Mouse (Mus musculus): ENCODE data around the gene Cpa5. TPM values are rescaled to one million over a fixed set of nuclear protein-coding genes. Genes with fewer than 3 reads are reported as not detected.

Gene Cpa5
- total and polyA plus RNA-seq, 3 experiments: not detected

GRCm38 (mm10) chr6:30618735-30619134 lies 7.9 kb downstream of the Cpa5 start:
- TF ChIP-seq GATA1 (IDR thresholded peaks at IDR 0.05; ENCODE audit: borderline replicate concordance, low read length): no peak
- no peak for TF ChIP-seq POLR2AphosphoS5 (IDR thresholded peaks at IDR 0.05; ENCODE audit: insufficient replicate concordance, low read depth, low read length)
- no peak for TF ChIP-seq TAL1 (conservative IDR thresholded peaks at IDR 0.05; ENCODE audit: low read depth, low read length)
- no peak for TF ChIP-seq CTCF (IDR thresholded peaks at IDR 0.05; ENCODE audit: low read depth, low read length)
- TF ChIP-seq GATA2 (IDR thresholded peaks at IDR 0.05; ENCODE audit: borderline replicate concordance, low read depth, low read length): no peak
- DNase-seq (ENCODE audit: low spot score) (no peak), ATAC-seq (ENCODE audit: extremely low read depth, insufficient number of reproducible peaks, low FRiP score, poor library complexity, severe bottlenecking) (no peak)
- no peaks in the 10 kb centered on the region for H3K36me3 ChIP-seq (replicated peaks)
- H3K4me3 ChIP-seq (ENCODE audit: low read depth, low read length): no peak overlapping the region
- H3K27me3 ChIP-seq (ENCODE audit: insufficient read depth, low read length): peaks cover 36% of the 10 kb centered on the region
- peaks cover 2% of the 10 kb centered on the region; the same call in 1 of the 2 replicates for H3K4me1 ChIP-seq (ENCODE audit: insufficient read depth, low read depth, low read length)
- no peaks in the 10 kb centered on the region for H3K9me3 ChIP-seq (replicated peaks)

DNA sequence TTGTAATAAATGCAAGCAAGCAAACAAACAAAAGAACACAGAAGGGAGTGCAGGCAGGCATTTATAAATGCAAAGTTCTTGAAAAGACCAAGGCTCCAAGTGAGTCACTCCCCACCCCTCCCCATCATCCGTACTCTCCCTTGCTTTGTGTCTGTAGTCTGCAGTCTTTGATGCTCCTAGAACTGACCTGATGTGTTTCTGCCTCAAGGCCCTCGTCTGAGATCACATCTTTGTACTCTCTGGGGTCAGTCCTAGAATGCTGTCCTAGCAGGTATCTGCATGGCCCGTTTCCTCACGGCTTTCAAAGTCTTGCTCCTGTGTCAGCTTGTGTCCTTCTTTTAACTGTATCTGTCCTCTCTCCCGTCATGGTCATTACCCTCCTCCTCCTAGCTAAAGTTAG lies 8.8 kb downstream of the Cpa5 start:
- DNase-seq (ENCODE audit: low spot score) (no peak), ATAC-seq (ENCODE audit: extremely low read depth, insufficient number of reproducible peaks, low FRiP score, poor library complexity, severe bottlenecking) (no peak)
- TF ChIP-seq POLR2AphosphoS5 (IDR thresholded peaks at IDR 0.05; ENCODE audit: insufficient replicate concordance, low read depth, low read length): no peak
- TF ChIP-seq GATA1 (IDR thresholded peaks at IDR 0.05; ENCODE audit: borderline replicate concordance, low read length): no peak
- no peak for TF ChIP-seq CTCF (IDR thresholded peaks at IDR 0.05; ENCODE audit: low read depth, low read length)
- no peak for TF ChIP-seq TAL1 (conservative IDR thresholded peaks at IDR 0.05; ENCODE audit: low read depth, low read length)
- TF ChIP-seq GATA2 (IDR thresholded peaks at IDR 0.05; ENCODE audit: borderline replicate concordance, low read depth, low read length): no peak
- H3K27me3 ChIP-seq (ENCODE audit: insufficient read depth, low read length): peaks cover 35% of the 10 kb centered on the region
- H3K4me3 ChIP-seq (ENCODE audit: low read depth, low read length): no peak overlapping the region
- no peaks in the 10 kb centered on the region for H3K9me3 ChIP-seq (replicated peaks)
- H3K4me1 ChIP-seq (ENCODE audit: insufficient read depth, low read depth, low read length): peaks cover 2% of the 10 kb centered on the region; the same call in 1 of the 2 replicates
- H3K36me3 ChIP-seq (replicated peaks): no peaks in the 10 kb centered on the region

DNA sequence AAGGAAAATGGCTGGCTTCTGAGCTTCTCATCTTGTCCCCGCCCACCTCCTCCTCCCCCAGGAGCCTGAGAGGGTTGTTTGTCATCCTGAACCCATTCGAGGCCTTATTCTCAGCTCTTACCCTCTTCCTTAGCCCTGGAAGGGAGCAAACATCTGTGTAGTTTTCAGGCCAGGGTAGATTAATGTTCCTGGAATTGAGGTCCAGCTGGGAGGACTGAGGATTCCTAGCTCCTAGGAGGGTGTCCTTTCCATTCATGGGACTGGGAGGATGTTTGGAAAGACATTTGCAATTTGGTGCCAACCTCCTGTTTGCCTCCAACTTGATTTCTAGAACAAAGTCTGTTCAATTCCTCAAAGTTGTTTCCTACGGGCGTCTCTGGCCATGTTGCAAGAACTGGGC lies 9.8 kb downstream of the Cpa5 start:
- DNase-seq (ENCODE audit: low spot score): no peak
- ATAC-seq (ENCODE audit: extremely low read depth, insufficient number of reproducible peaks, low FRiP score, poor library complexity, severe bottlenecking): no peak
- Histone ChIP-seq H3K9me3 (replicated peaks) (no peaks in the 10 kb centered on the region), H3K4me3 (ENCODE audit: low read depth, low read length) (no peak overlapping the region), H3K36me3 (replicated peaks) (no peaks in the 10 kb centered on the region), H3K27me3 (ENCODE audit: insufficient read depth, low read length) (peaks cover 36% of the 10 kb centered on the region), H3K4me1 (ENCODE audit: insufficient read depth, low read depth, low read length) (peaks cover 2% of the 10 kb centered on the region; the same call in 1 of the 2 replicates)
- TF ChIP-seq TAL1 (conservative IDR thresholded peaks at IDR 0.05; ENCODE audit: low read depth, low read length) (no peak), CTCF (IDR thresholded peaks at IDR 0.05; ENCODE audit: low read depth, low read length) (no peak), POLR2AphosphoS5 (IDR thresholded peaks at IDR 0.05; ENCODE audit: insufficient replicate concordance, low read depth, low read length) (no peak), GATA1 (IDR thresholded peaks at IDR 0.05; ENCODE audit: borderline replicate concordance, low read length) (no peak), GATA2 (IDR thresholded peaks at IDR 0.05; ENCODE audit: borderline replicate concordance, low read depth, low read length) (no peak)

GRCm38 (mm10) chr6:30620994-30621393 lies 10.2 kb downstream of the Cpa5 start:
- Histone ChIP-seq H3K27me3 (ENCODE audit: insufficient read depth, low read length) (peaks cover 33% of the 10 kb centered on the region), H3K4me1 (ENCODE audit: insufficient read depth, low read depth, low read length) (peaks cover 2% of the 10 kb centered on the region; the same call in 1 of the 2 replicates), H3K36me3 (replicated peaks) (no peaks in the 10 kb centered on the region), H3K4me3 (ENCODE audit: low read depth, low read length) (no peak overlapping the region), H3K9me3 (replicated peaks) (no peaks in the 10 kb centered on the region)
- ATAC-seq (ENCODE audit: extremely low read depth, insufficient number of reproducible peaks, low FRiP score, poor library complexity, severe bottlenecking): no peak
- TF ChIP-seq POLR2AphosphoS5 (IDR thresholded peaks at IDR 0.05; ENCODE audit: insufficient replicate concordance, low read depth, low read length) (no peak), CTCF (IDR thresholded peaks at IDR 0.05; ENCODE audit: low read depth, low read length) (no peak), TAL1 (conservative IDR thresholded peaks at IDR 0.05; ENCODE audit: low read depth, low read length) (no peak), GATA2 (IDR thresholded peaks at IDR 0.05; ENCODE audit: borderline replicate concordance, low read depth, low read length) (no peak), GATA1 (IDR thresholded peaks at IDR 0.05; ENCODE audit: borderline replicate concordance, low read length) (no peak)
- no peak for DNase-seq (ENCODE audit: low spot score)

DNA sequence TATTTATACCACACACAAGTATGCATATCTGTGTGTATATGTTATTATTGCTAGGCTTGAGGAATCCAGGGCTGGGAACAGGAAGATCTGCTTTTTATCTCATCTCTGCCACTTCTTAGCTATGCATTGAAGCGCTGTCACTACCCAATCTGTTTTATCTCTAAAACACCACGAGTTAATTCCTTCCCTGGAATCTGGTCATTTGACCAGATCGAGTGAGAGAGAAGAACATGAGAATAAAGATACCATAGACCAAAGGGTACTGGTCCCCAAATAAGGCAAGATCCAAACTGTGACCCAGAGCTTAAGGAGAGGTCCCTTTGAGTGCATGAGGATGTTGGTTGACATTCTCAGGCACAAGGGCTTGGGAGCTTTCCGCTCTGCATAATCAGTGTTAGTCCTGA lies 11.2 kb downstream of the Cpa5 start:
- H3K27me3 ChIP-seq (ENCODE audit: insufficient read depth, low read length): peaks cover 31% of the 10 kb centered on the region

DNA sequence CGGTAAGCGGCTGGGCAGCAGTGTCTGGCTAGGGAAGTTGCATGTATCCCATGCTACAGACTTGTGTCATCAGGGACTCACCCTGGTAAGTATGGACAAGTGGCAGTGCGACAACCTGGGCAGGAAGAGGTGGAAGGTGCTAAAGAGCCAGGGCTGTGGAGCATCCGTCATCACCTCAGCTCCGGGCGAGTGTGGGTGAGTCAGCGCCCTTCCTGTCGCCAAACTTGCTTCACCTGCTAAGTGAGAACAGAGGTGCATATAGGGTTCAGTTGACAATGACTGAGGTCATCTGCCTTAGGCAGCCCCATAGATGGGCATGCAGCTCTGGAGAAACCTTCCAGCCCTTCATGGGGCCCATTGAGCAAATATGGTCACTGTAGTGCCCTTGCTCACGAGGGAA lies 14.0 kb downstream of the Cpa5 start:
- no peak for TF ChIP-seq GATA1 (IDR thresholded peaks at IDR 0.05; ENCODE audit: borderline replicate concordance, low read length)
- TF ChIP-seq POLR2AphosphoS5 (IDR thresholded peaks at IDR 0.05; ENCODE audit: insufficient replicate concordance, low read depth, low read length): no peak
- TF ChIP-seq GATA2 (IDR thresholded peaks at IDR 0.05; ENCODE audit: borderline replicate concordance, low read depth, low read length): no peak
- TF ChIP-seq TAL1 (conservative IDR thresholded peaks at IDR 0.05; ENCODE audit: low read depth, low read length): no peak
- TF ChIP-seq CTCF (IDR thresholded peaks at IDR 0.05; ENCODE audit: low read depth, low read length): no peak
- ATAC-seq (ENCODE audit: extremely low read depth, insufficient number of reproducible peaks, low FRiP score, poor library complexity, severe bottlenecking): no peak

More for the DNA sequence above, 11.2 kb downstream of the Cpa5 start:
- Histone ChIP-seq H3K9me3 (replicated peaks) (no peaks in the 10 kb centered on the region), H3K4me1 (ENCODE audit: insufficient read depth, low read depth, low read length) (peaks cover 1% of the 10 kb centered on the region; the same call in 1 of the 2 replicates), H3K36me3 (replicated peaks) (no peaks in the 10 kb centered on the region), H3K4me3 (ENCODE audit: low read depth, low read length) (no peak overlapping the region)
- ATAC-seq (ENCODE audit: extremely low read depth, insufficient number of reproducible peaks, low FRiP score, poor library complexity, severe bottlenecking) (no peak), DNase-seq (ENCODE audit: low spot score) (no peak)
- TF ChIP-seq CTCF (IDR thresholded peaks at IDR 0.05; ENCODE audit: low read depth, low read length): no peak
- no peak for TF ChIP-seq GATA1 (IDR thresholded peaks at IDR 0.05; ENCODE audit: borderline replicate concordance, low read length)
- no peak for TF ChIP-seq POLR2AphosphoS5 (IDR thresholded peaks at IDR 0.05; ENCODE audit: insufficient replicate concordance, low read depth, low read length)

More for the DNA sequence above, 14.0 kb downstream of the Cpa5 start:
- H3K4me3 ChIP-seq (ENCODE audit: low read depth, low read length): no peak overlapping the region
- H3K4me1 ChIP-seq (ENCODE audit: insufficient read depth, low read depth, low read length): peaks cover 5% of the 10 kb centered on the region; the same call in 1 of the 2 replicates
- no peaks in the 10 kb centered on the region for H3K9me3 ChIP-seq (replicated peaks)
- DNase-seq (ENCODE audit: low spot score): no peak
- no peaks in the 10 kb centered on the region for H3K36me3 ChIP-seq (replicated peaks)
- H3K27me3 ChIP-seq (ENCODE audit: insufficient read depth, low read length): peaks cover 22% of the 10 kb centered on the region
